Mouse (Mus musculus): Measurements from ENCODE around the gene Fyn. TPM values are rescaled to one million over a fixed set of nuclear protein-coding genes. Genes with fewer than 3 reads are reported as not detected.

Fyn gene
- polyA plus RNA-seq, 1 experiment from 2014 or later, result 61.4 TPM

DNA sequence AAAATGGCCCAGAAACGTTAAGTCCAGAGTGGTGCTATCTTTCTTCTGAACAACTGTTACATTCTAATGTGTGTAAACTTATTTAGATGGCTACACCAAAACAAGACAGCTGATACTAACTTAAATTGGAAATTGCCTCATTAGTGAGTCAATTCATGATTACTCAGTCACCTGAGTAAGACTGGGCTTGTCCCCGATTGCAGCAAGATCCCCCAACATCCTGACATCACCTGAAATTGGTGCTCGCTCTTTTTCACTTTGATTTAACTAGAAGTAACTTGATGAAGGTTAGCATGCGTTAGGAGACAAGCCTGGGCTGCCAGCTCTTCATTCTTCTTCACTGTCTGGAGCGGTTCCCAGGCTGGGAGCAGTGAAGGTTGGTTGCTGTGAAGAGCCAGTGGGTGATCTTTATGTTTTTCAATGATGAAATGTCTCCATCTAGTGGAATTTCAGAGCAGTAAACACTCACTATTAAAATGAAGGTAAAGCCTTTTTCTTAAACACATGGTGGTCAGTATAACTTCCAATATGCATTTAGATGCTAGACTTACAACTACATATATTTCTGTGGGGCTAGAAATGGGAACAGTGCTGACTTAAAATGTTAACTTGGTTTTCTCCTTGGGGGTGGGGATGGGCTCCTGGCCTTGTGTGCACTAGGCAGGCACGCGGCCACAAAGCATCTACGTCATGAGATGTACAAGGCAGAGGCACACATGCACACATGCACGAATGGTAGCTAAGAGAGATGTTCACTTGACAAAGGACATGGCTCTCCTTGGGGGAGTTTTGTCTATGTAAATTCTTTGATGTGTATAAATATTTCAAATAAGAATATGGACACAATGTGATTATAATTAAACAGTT lies 151.7 kb downstream of the Fyn start:
- Histone ChIP-seq H3K4me1 (peaks cover 73% of the 10 kb centered on the region), H3K27ac (no peak overlapping the region), H3K4me2 (no peak overlapping the region), H3K9me3 (replicated peaks) (no peaks in the 10 kb centered on the region; the same call in 1 of the 2 replicates), H3K9ac (no peak overlapping the region), H3K36me3 (ENCODE audit: poor library complexity, severe bottlenecking) (peaks cover 29% of the 10 kb centered on the region), H3K4me3 (no peak overlapping the region), H3K27me3 (no peaks in the 10 kb centered on the region)
- WGBS, result 49% methylated on average over 9 of the region's 9 CpGs
- peak; percentile 86 for ATAC-seq

DNA sequence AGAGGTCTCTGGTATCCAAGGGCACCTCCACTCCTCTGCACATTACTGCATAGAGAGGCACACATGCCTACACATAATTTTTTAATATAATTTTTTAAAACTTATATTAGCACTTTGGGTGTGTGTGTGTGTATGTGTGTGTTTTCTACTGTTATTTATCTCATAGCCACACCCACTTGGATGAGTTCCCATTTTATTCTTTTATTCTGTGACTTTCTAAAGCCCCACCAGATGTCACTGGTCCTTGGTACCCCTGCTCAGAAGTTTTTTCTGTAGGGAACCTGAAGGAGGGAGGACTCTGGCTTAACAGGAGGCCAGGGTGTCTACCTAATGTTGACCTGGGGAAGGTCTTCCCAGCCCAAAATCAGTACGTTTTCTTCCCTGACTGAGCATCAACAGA lies 152.7 kb downstream of the Fyn start:
- no peak for ATAC-seq
- Histone ChIP-seq H3K27me3 (no peaks in the 10 kb centered on the region), H3K4me1 (peaks cover 72% of the 10 kb centered on the region), H3K36me3 (ENCODE audit: poor library complexity, severe bottlenecking) (peaks cover 29% of the 10 kb centered on the region), H3K9ac (0 out of 2 replicates have a peak overlapping the region, but pooled peaks have one; percentile 26), H3K9me3 (replicated peaks) (no peaks in the 10 kb centered on the region), H3K27ac (no peak overlapping the region), H3K4me2 (no peak overlapping the region), H3K4me3 (no peak overlapping the region)
- 64% methylated on average over 1 of the region's 1 CpGs for WGBS

DNA sequence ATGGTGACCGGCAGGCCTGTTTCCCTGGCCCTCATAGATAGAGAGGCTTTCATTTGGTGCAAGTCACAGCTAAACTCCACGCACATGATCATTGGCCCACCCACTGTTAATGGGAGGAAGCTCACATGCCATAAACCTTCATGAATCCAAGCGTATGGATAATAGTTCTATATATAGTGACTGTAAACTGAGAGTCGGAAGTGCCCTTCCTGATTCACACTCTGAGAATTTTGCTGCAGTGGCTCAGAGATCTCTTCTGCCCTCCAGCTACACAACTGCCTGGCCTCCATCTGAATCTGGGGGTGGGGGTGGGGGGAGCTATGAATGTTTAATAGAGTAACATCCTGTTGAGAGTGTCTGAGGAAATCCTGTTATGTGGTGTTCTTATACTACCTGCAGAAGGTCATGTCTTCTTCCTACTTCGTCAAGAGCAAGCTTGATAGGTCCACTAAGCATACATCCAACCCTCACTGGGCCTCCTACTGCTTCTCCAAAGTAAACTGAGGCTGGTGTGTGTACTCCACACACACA lies 153.3 kb downstream of the Fyn start:
- Histone ChIP-seq H3K36me3 (ENCODE audit: poor library complexity, severe bottlenecking) (peaks cover 29% of the 10 kb centered on the region), H3K4me3 (no peak overlapping the region), H3K4me1 (peaks cover 69% of the 10 kb centered on the region), H3K27ac (no peak overlapping the region; the same call in 1 of the 2 replicates), H3K9me3 (replicated peaks) (no peaks in the 10 kb centered on the region), H3K9ac (no peak overlapping the region), H3K4me2 (no peak overlapping the region), H3K27me3 (no peaks in the 10 kb centered on the region)
- no peak for ATAC-seq
- WGBS, result 83% methylated on average over 5 of the region's 5 CpGs

DNA sequence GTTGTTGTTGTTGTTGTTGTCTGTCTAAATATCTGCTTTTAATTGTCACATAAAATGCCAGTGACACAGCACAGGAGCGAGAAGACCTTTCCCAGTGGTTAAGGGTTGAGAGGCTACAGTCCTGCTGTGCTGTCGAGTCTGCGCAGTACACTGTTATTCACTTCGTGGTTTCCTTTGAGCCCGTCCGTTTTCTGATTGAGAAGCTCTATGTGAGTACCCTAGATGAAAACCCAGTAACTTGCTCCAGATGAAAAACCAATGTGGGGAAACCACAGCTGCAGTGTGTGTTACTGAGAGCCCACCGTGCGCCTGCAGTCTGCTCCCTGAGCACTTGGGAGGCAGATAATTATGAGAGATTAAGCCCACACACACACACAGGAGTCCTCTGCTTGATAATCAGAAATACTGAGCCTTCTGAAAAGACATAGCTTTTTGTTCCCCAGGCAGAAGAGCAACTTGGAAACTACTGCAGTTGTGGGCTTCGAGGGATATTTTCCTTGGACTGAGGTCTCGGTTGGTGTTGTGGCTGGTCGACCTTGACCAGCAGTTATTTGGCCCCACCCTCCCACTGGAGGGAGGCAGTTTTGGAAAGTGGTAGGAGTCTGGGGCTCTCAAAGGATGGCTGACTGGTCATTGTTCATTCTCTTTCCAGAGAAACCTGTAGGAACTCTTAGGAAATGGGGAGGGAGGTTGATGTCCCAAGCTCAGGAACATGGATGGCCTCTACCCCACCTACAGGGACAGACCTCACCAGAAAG lies 154.4 kb downstream of the Fyn start:
- no peak overlapping the region for H3K4me3 ChIP-seq
- peaks cover 35% of the 10 kb centered on the region for H3K36me3 ChIP-seq (ENCODE audit: poor library complexity, severe bottlenecking)
- peaks cover 60% of the 10 kb centered on the region for H3K4me1 ChIP-seq
- H3K27me3 ChIP-seq, result no peaks in the 10 kb centered on the region
- WGBS, result 50% methylated on average over 11 of the region's 11 CpGs
- H3K9me3 ChIP-seq (replicated peaks), result no peaks in the 10 kb centered on the region
- H3K9ac ChIP-seq, result no peak overlapping the region; the same call in 1 of the 2 replicates
- H3K27ac ChIP-seq, result peak overlapping the region; percentile 6
- no peak overlapping the region for H3K4me2 ChIP-seq
- no peak for ATAC-seq

DNA sequence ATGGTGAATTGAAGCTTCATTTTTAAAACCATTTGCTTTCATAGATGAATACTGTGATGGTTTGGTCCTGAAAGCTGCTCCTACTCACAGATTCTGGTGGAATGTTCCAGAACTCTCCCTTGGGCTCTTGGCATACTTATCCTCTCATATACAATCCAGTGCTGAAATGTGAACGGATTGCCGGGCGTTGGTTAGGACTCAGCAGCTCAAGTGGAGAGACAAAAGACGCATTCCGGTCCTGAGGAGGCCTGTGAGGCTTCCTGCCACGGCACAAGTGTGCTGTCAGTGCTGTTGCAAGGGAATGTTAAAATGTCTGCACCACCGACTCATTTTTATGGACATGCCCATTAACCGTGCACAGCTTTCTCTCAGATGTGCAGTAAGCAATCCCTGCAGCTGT lies 155.7 kb downstream of the Fyn start:
- 61% methylated on average over 8 of the region's 8 CpGs for WGBS
- peaks cover 49% of the 10 kb centered on the region for H3K4me1 ChIP-seq
- no peak overlapping the region for H3K9ac ChIP-seq

DNA sequence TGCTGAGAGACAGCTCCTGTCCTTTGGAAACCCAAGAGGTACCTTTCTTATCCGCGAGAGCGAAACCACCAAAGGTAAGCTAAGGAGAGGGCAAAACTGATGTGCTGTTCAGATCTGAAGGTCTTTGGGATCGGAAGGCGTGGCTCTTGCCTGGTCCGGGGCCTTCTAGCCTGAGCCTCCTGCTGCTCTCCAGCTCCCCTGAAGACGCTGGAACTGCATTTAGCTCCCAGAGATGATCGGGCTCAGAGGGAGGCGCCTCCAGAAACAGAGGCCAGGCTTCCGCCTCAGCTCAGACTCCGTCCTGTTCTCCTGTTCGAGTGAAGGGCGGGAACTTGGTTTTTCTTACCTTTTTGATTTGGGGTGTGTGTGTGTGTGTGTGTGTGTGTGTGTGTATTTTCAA lies 156.8 kb downstream of the Fyn start:
- no peak overlapping the region for H3K9ac ChIP-seq
- peaks cover 39% of the 10 kb centered on the region for H3K4me1 ChIP-seq
- H3K27me3 ChIP-seq, result no peaks in the 10 kb centered on the region
- H3K9me3 ChIP-seq (replicated peaks), result no peaks in the 10 kb centered on the region
- 87% methylated on average over 13 of the region's 13 CpGs for WGBS
- H3K36me3 ChIP-seq (ENCODE audit: poor library complexity, severe bottlenecking), result peaks cover 48% of the 10 kb centered on the region
- no peak overlapping the region for H3K4me3 ChIP-seq
- no peak overlapping the region for H3K4me2 ChIP-seq
- 0 out of 2 replicates have a peak overlapping the region, but pooled peaks have one; percentile 32 for H3K27ac ChIP-seq
- no peak for ATAC-seq

More for the DNA sequence above, 155.7 kb downstream of the Fyn start:
- no peaks in the 10 kb centered on the region for H3K9me3 ChIP-seq (replicated peaks)
- ATAC-seq, result no peak
- H3K36me3 ChIP-seq (ENCODE audit: poor library complexity, severe bottlenecking), result peaks cover 41% of the 10 kb centered on the region
- H3K27ac ChIP-seq, result peak overlapping the region; percentile 32
- H3K27me3 ChIP-seq, result no peaks in the 10 kb centered on the region
- H3K4me3 ChIP-seq, result no peak overlapping the region
- H3K4me2 ChIP-seq, result no peak overlapping the region

DNA sequence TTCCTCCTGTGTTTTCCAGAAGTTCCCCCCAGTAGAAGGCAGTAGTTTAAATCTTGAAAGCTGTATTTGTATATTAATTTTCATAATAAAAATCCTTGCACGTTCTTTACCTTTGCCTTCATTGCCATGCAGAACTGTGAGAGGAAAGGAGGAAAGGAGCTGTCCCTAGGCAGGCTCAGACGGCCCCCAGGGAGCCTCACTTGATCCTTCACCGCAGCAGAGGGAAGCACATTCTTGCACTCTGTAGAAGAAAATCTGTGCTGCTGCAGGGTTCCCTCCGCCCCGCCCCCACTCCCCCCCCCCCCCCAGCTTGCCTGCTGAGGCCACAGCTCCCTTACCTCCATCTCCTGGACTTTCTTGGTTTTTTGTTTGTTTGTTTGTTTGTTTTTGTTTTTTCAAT lies 158.5 kb downstream of the Fyn start:
- Histone ChIP-seq H3K4me2 (no peak overlapping the region), H3K4me3 (no peak overlapping the region), H3K4me1 (peaks cover 23% of the 10 kb centered on the region), H3K9me3 (replicated peaks) (no peaks in the 10 kb centered on the region), H3K36me3 (ENCODE audit: poor library complexity, severe bottlenecking) (peaks cover 48% of the 10 kb centered on the region), H3K27ac (no peak overlapping the region), H3K27me3 (no peaks in the 10 kb centered on the region), H3K9ac (no peak overlapping the region)
- whole genome bisulfite sequencing, result 30% methylated on average over 3 of the region's 5 CpGs
- no peak for ATAC-seq

DNA sequence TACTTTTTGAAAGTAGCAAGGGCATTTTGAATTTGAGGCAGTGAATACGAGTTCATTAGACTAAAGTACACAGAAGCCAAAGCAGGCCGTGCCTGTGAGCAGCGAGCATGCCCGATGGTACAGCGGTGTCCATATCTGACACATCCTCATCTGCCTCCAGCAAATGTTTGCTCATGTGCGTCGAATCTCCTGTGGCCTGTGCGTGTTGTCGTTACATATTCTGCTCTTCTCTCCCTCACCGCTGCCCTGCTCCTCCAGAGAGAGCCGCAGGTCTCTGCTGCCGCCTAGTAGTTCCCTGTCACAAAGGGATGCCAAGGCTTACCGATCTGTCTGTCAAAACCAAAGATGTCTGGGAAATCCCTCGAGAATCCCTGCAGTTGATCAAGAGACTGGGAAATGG lies 160.5 kb downstream of the Fyn start:
- 85% methylated on average over 14 of the region's 14 CpGs for WGBS
- Histone ChIP-seq H3K36me3 (ENCODE audit: poor library complexity, severe bottlenecking) (peaks cover 53% of the 10 kb centered on the region), H3K9me3 (replicated peaks) (no peaks in the 10 kb centered on the region), H3K4me2 (no peak overlapping the region), H3K4me3 (no peak overlapping the region), H3K4me1 (peaks cover 13% of the 10 kb centered on the region), H3K27me3 (no peaks in the 10 kb centered on the region), H3K27ac (no peak overlapping the region), H3K9ac (no peak overlapping the region)
- ATAC-seq, result no peak

DNA sequence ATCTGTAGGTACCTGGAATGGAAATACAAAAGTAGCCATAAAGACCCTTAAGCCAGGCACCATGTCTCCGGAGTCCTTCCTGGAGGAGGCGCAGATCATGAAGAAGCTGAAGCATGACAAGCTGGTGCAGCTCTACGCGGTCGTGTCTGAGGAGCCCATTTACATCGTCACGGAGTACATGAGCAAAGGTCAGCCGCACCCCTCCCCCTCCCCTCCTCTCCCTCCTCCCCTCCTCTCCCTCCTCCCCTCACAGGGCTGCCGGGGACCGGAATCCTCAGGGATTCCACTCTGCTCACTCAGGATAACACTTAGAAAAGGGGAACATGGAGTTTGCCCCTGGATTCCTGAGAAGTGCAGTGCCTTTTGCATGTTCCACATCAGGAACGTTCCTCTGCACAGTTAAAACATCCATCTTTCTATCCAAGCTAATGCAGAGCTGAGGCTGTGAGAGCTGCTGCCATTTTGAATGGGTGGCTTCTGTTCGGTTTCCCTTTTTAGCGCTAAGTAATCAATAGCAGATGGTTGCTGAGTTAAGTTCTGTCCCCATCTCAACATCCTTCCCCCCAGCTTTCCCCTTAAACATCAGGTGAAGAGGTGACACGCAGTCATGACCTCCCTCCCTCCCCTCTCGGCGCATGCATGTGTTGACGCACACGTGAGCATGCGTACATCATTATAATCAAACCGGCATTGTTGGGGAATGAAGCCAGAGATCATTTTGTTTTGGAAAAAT lies 163.5 kb downstream of the Fyn start:
- H3K4me1 ChIP-seq, result peaks cover 34% of the 10 kb centered on the region
- ATAC-seq, result no peak
- H3K27ac ChIP-seq, result peak overlapping the region; percentile 31
- H3K36me3 ChIP-seq (ENCODE audit: poor library complexity, severe bottlenecking), result peaks cover 54% of the 10 kb centered on the region
- H3K27me3 ChIP-seq, result no peaks in the 10 kb centered on the region
- 71% methylated on average over 20 of the region's 20 CpGs for WGBS
- no peak overlapping the region for H3K4me3 ChIP-seq
- H3K9me3 ChIP-seq (replicated peaks), result no peaks in the 10 kb centered on the region
- H3K4me2 ChIP-seq, result no peak overlapping the region
- H3K9ac ChIP-seq, result no peak overlapping the region

DNA sequence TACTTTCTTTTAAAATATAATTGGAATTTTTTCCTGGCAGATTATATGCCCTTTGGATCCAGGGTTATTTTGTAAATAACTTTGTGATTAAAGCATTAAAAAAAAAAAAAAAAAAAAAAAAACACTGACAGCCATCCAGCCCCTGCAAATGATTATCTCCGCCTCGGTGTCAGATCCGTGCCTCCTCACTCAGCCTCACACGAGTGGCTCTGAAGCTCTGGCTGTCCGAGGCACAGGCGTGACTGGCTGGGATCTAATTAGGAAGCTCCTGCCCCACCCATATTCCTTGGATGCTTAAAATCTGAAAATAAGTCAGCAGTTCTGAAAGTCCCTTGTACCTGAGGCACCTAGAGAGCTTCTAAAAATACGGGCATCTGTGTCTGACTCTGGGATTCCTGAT lies 164.2 kb downstream of the Fyn start:
- ATAC-seq, result no peak
- Histone ChIP-seq H3K27me3 (no peaks in the 10 kb centered on the region), H3K9ac (no peak overlapping the region), H3K4me2 (no peak overlapping the region), H3K36me3 (ENCODE audit: poor library complexity, severe bottlenecking) (peaks cover 53% of the 10 kb centered on the region), H3K27ac (no peak overlapping the region), H3K9me3 (replicated peaks) (no peaks in the 10 kb centered on the region), H3K4me3 (no peak overlapping the region), H3K4me1 (peaks cover 35% of the 10 kb centered on the region)
- WGBS, result 72% methylated on average over 7 of the region's 7 CpGs

DNA sequence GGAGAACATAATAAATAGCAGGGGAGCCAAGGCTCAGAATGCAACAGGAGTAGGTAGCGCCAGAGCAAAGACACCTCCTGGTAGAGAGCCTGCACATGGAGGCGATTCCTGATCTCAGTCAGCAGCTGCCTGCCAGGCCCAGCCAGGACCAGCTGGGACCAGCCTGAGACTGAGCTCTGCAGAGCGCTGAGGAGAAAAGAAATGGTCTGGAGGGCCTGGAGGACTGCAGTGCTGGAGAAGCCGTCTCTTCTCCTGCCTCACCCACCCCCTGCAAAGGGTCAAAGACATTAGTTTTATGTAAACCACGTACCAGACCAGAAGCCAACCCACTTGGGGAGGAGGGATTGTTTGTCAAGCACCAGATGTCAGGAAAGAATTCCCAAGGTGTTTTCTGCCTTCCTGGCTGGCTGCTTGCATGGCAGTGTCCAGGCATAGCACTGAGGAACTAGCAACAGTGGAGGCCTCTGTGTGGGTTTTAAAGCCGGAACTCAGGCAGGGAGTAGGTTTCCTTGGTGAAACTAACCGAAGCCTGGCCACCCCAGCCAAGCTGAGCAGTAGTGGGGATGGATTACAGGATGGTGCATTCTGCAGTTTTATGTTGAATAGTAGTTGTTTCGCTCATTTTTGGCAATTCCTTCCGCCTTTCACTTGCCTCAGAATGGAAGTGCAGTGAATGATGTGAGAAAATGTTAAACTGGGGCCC lies 165.8 kb downstream of the Fyn start:
- Histone ChIP-seq H3K27me3 (0 out of 2 replicates have a peak, but pooled peaks cover 2% of the 10 kb centered on the region), H3K27ac (peak overlapping the region; percentile 51), H3K4me1 (peaks cover 40% of the 10 kb centered on the region), H3K9me3 (replicated peaks) (no peaks in the 10 kb centered on the region), H3K9ac (0 out of 2 replicates have a peak overlapping the region, but pooled peaks have one; percentile 21), H3K36me3 (ENCODE audit: poor library complexity, severe bottlenecking) (peaks cover 50% of the 10 kb centered on the region), H3K4me2 (no peak overlapping the region), H3K4me3 (no peak overlapping the region)
- 0 out of 2 replicates have a peak, but pooled peaks have one; percentile 29 for ATAC-seq
- 80% methylated on average over 9 of the region's 9 CpGs for WGBS

Measured in forebrain, embryonic 13.5 days (tissue).